Mouse (Mus musculus) CD4-positive, CD25-positive, alpha-beta regulatory T cell, adult 4 months (primary cell): ENCODE data around the gene Hspb3. TPM values are rescaled to one million over a fixed set of nuclear protein-coding genes. Genes with fewer than 3 reads are reported as not detected.
A peak's percentile ranks its signal among the peaks of the same experiment; 100 is the strongest.

Experiments
- ATAC-seq: one replicate; pipeline ENCODE4 v1.8.0; 2017
- polyA plus RNA-seq, 2 experiments: library from polyadenylated mRNA; unstranded; fragments of 100-300 nt; shearing (Covaris generic); gene quantifications; one replicate each; pipeline ENCODE4 v1.2.1; 2017

Hspb3 gene
- polyA plus RNA-seq: not detected

DNA sequence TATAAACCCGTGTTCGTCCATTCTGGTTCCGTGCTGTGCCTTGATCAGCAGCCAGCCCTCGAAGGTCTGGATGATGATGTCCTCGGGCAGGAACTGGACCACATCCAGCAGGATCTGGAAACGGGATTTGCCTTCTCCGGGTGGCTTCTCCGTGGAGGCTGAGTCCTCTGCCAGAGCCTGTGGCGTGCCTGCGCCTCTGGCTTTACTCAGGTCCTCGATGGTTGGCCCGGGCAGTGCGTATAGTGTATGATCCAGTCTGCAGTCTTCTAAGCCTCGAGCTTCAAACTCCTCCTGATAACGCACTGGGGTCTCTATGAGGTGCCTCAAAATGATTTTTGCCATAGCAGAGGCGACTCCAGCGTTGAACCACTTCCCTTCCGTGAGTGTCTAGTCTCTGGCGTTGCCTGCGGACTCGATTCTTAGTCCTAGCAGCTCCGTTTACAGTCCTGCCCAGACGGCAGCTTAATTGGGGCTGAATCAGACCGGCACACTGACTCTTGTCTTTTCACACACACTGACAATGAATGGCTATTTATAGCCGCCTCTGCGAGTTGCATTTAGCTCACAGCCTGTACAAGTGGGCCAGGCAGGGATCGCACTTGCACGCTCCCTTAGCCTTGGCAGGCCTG lies at the start of gene Hspb3:
Gene Hspb3, minus strand, starts transcription at position 526 of the 629 bp plus-strand sequence.
- no peak for ATAC-seq

DNA sequence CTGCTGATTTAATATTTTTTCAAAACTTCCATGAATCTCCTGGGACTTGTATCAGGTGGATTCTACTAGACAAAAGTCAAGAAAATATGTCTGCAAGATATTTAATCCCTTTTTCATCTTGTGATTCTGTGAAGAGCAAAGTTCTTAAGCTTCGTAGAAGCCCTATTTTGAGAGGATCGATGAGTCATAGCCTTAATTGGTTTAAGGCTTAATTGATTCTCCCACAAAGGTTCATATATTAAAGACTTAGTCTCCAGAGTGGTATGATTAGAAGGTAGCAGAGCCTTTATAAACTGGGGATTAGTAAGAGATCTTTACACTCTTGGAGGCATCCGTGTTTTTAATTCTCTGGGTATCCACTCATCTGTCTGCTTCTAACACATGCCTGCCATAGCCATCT lies 49.7 kb upstream of the Hspb3 start:
- ATAC-seq: no peak

DNA sequence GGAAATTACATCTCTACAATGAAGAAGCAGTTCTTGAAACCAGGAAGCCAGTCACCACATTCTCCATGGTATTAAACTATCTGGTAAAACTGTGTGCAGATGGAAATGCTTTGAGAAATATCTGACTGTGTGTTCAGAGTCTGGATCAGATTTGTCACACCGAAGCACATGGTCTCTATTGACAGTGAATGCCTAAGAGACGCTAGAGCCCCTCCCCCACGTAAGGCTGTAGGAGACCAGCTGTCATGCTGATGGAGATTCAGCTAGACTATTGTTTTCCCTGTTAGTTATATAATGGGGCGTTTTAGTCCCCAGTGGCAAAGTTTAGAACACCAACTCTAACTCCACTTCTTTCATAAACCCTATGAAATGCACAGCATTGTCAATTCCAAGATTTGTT lies 42.7 kb upstream of the Hspb3 start:
- ATAC-seq: no peak

DNA sequence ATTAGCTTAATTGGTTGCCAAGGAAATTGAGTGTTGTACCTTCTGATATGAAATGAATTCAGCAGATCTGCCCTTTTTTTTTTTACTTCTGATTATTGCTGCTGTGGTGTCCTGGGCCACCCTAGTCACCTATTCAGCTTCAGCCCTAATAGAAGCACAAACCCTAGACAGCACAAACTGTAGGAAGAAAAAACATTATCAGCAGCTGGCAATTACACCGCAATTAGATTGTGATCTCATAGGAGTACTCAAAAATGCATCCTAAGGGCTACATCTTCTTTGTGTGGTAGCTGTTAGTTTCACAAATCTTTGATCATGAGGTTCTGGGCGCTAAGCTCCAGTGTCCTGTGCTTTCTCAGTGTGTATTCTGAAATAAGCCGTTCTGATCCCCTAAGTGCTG lies 37.7 kb upstream of the Hspb3 start:
- ATAC-seq: no peak

DNA sequence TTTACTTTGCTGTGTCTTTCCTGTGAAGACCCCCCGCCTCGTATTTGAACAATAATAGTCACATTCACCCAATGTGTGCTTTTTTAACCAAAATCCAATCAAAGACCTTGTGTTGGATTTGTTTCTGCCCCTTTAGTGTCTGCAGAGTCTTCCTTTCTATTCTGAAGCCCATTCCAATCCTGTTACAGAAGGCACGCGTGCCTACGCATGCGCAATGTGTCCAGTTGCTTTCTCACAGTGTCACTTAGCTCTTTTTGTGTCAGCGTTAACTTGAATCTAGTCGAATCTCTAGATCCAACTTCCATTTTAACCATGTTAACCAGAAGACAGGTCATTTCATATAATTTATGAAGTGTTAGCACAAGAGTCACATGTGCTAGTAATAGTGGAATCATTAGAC lies 36.5 kb upstream of the Hspb3 start:
- ATAC-seq: no peak

DNA sequence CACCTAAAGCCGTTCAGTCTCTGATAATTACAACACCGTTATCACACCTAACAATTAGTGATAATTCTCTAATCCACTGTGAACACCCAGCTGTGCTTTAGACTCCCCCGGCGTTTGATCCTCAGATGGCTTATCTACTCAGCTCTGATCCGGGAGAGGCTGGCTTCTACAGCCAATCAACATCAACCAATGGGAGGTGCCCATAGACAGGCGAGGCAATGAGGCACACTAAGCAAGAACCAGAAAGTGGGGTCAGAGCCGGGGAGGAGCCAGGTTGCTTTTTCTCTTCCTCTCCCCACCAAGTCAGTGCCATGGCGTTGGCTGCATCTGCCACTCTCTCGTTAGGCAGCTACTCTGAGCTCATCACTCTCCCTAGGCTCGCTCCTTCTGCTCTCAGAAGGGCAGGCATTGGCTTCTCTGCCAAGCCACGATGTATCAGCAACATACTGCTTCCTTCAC lies 36.0 kb upstream of the Hspb3 start:
- no peak for ATAC-seq

DNA sequence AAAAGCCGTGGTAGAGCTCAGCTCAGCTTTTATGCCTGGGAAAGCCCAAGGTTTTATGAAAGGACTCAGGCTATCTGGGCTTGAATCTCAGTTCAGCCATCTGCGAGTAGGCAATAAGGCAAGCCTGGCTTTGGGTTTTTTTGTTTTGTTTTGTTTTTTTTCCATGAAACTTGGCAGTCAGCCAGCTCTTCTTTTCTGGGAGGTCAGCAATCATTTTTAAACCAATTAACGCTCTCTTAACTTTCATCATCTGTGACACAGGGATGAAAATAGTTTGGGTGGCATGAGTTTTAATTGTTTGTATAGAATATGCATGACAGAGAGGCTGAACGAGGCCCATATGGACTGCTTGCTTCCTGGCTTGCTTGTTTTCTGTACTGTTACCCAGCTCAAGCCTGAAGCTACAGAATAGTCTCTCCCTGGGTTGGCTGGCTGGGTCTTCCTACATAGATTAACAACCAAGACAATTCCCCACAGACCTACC lies 33.4 kb upstream of the Hspb3 start:
- ATAC-seq: no peak

DNA sequence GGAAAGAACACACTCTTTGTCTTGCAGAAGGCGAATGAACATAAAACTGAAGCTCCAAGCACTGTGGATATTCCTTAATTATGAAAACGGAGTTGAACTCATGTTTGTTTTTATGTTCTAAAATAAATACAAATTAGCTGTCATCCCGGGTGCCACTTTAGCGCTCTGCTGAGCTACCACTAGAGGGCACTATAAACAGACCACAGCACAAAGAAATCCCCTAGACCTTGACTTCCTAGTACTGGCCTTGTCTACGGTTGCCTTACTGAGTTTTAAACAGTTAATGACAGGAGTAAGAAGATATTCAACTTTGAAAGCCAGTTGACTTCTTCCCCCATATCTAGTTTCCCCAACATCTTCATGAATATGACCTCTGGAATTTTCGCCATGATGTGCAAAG lies 29.9 kb upstream of the Hspb3 start:
- peak; percentile 83 for ATAC-seq

DNA sequence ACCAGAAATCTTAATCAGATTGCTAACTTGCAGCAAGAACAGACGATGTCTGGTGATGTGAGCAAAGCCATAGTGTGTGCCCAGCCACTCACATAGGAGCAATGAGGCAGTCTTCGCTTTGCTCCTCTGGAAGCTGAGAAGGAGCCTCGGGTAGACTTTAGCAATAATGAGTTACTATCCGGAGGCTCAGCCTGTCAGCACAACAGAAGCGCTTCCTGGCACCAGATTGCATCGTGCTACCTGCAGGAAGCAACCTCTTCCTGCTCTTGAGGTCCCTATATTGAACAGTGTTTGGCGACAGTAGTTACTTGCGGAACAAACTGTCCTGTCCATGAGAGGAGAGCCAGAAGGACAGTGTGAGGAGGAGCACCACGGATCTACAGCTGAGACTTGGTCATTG lies 28.2 kb upstream of the Hspb3 start:
- no peak for ATAC-seq

DNA sequence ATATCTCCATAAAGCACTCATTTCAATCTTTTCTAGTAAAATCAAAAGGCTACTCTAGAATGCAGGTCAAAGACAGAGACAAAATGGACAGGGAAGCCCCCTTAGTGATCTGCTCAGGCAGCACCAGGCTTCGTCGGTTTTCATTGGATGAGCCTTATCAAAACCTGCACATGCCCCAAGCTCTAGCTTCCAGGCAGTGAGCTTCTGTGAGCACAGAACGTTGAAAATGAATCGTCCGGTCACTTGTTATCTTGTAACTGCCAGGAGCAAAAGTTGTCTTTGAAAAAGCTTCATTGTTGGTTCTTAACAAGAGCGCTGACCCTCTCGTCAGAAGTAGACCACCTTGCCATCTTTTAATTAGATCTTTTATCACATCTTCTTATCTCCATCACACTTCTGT lies 26.4 kb upstream of the Hspb3 start:
- no peak for ATAC-seq

DNA sequence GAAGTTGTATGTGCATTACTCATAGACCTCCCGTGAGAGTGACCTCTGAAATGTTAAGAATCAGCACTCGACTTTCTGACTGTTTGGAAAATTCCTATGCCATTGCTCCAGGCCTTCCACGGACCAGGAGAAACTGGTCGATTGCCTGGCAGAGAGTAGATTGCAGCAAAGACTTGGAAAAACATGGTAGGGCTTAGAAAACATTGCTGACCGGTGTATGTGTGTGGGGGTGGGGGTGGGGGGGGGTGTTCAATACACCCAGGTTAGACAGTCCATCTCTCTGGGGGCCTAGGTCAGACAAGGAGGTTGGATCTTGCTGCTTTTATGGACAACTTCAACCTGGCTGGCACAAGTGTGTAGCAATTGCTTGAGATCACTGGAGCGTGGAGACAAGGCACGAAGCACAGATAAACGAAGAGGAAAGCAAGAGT lies 23.2 kb upstream of the Hspb3 start:
- no peak for ATAC-seq

DNA sequence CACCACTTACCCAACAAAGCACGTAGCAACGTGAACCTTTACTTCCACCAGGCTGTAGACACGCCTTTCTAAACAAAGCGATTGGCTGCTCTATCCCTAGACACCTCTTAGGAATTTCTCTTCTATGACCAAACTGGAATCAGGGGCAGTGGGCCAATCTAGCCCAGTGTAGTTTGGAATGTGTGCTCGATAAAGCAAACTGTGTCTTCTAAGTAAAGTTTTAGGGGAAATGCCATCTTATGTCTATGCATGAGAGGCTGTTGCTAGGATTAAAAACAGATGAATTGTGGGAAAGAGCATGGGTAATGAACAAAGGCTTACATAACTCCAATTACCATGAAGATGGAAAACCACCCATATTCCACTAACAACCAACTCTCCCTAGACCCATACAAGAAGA lies 19.3 kb upstream of the Hspb3 start:
- no peak for ATAC-seq

DNA sequence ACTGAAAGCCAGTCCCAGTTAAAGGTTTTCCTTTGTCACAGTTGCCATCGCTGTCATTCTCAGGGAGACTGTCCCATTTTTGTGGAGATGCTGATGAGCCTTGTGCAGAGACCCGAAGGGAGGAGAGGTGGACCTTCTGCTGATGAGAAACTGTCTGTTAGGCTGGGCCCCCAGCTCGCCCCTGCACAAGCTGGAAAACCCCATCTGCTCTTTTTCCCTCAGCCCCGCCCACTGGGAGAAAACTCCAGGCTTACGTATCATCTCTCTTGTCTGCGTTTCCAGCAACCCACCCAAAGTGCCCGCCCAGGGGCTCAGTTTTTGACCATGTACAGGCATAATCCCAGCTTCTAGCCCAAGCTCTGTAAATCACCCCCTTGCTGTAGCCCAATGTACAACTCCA lies 17.2 kb upstream of the Hspb3 start:
- no peak for ATAC-seq

DNA sequence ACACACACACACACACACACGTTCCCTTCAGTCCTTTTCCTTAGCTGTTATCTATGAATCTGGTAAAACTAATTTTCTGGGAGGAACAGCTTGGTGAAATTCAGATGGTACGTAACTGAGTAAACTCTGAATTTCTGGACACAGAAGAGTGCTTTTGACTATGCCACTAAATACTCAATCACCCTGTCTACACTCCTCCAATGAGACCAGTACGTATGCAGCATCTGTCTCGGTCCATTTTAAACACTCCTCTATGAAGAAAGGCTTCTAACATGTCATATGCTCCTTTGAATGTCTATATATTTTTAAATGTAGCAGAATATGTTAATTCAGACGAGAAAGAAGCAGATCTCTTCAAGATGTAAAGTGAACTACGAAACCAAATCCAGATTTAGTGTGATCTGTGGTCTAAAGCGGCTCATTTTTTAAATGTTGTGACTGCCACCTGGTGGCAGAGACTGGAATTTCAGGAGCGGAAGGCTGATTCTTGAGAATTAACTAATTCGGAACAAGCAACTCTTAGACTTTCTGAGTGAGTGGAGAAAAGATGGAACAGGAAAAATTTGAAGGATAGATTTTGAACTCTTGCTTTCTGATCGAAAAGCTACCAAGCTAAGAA lies 6.1 kb upstream of the Hspb3 start:
- peak; percentile 75 for ATAC-seq

DNA sequence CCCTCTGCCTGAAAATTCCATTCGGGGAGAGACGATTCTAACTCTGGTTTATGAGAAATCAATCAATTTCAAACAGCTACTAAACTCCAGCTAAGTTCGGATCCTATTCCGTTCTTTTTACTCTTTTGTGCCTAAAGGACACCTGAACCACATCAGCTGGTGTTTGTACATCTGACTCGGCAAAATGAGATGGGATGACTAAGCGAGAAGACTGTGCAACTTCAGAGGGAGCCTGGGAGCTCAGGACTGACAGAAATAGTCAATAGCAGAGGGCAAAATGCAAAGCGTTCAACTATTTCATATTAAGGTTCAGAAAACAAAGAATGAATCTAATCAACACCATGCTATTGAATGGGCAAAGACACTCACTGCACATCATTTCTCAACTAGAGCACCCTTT lies 407 bp upstream of the Hspb3 start:
- ATAC-seq: no peak

DNA sequence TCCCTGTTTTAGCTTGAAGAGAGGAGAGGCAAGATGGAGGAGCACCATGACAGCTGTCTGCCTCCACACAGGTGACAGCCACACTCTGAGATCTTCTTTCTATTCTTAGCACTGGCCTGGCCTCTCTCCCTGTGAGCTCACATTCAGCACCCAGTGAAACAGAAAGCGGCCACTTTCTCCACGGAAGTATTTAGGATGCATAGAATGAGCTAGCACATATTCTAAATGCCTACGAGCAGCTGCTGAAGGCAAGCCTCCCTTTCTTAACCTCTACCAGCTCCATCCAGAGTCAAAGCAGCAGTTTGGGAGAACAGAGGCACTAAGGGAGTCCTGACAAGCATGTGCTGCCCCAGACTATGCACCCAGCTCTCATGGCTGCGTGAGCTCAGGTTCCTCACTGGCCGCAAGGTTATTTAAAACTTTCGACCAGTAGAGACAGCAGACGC lies 1.6 kb downstream of the Hspb3 start:
- no peak for ATAC-seq

DNA sequence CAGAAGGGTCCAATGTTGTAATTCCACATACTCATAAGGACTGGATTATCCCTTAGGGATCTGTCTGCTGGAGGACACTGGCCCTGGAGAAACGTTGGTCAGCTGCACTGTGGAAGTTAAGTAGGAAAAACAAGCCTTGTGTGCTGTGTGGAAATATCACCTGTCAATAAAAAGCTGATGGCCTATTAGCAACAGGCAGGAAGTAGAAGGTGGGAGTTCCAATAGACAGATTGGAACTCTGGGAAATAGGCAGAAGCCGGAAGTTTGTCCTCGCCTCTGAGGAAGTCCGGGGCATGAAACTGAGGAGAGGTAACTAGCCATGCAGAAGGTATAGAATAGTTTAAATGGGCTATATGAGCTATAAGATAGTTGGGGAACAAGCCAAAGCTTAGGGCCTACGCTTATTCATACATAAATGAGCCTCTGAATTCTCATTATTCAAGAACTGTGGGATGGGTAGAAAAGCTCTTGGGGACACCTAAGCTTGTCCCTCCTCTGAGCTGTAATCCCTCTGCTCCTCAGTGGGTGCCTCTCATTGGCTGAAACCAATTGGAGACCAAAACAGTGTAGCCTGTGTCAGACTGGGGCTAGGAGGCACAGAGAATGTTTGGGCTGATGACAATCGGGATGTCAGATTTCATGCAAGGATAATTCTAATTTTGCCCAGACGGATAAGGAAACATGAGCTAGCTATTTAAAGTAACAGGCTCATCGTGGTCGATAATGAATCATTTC lies 2.7 kb downstream of the Hspb3 start:
- ATAC-seq: no peak

DNA sequence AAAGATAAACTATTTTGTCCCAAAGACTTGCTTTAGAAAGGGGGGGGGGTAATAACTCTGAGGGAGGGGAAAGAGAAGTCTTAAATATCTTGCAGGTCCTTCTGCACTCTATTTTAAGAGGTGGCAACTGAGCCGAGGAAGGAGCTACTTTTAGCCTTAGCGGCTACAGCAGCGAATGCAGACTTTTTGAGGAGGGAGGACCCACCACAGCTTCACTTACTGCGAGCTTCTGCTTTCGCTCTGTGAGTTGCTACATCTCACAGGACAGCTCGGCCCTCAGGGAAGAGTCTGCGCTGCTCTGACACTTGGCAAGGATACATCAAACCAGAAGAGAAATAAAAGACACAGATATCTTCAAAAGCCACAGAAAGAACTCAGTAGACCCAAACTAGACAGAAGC lies 6.3 kb downstream of the Hspb3 start:
- ATAC-seq: no peak

DNA sequence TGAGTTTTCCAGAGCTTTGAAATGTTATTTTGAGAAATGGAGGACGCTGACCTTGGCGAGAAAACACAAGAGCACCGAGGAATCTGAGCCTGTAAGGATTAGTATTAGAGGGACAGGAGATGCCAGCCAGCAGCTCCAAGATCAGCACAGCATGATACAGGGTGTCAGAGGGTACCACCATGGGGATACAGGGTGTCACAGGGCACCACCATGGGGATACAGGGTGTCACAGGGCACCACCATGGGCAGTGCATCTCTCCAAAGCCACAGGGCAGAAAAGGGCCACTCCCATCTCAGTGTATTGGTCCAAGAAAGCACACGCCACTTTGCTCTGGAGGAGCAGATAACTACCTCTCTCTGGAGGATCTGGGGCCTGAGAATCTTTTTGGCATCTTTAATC lies 6.8 kb downstream of the Hspb3 start:
- no peak for ATAC-seq

DNA sequence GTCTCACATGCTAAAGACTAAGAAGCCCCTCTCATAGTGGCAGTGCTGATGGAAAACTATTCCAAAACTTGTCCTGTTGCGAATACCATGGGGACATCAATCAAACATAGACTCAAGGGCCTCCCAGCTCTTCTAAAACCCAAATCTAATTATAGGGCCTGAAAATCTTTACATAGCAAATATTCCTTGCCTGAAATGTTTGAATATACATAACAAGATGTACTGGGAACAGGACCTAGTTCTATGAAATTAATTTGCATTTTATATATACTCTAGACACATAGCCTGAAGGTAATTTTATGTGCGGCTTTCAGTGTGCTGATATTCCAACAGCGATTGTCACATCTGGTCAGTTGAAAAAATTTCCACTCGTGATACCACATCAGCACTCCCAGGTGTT lies 8.0 kb downstream of the Hspb3 start:
- ATAC-seq: no peak

DNA sequence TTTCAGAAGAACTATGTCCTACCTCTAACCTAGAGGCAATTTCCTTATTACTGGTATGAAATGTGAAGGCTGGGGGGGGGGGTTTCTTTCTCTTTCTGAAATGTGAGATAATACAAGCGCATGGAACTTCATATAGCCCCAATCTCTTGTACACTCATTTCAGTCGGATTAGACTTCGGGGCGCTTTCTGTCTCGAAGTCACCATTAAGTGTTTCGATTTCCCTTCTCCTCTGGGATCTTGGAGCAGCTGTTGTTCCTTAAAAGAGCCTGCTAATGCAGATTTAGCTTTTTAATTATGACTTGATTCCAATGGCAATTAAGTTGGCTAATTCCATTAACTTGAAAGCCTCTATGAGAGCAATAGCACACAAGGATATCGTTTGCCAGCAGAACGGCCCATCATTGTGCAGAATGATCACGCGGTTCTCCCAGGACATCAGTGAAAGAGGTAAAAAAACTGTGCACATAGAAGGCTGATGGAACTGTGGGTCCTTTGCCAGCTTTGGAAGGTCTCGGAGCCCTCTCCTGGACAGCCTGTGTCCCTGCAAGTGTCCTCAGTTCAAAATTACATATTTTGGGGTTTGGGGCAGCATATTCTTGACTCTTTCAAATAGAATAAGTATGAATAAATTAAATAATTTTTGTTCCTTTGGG lies 22.4 kb downstream of the Hspb3 start:
- ATAC-seq: no peak

DNA sequence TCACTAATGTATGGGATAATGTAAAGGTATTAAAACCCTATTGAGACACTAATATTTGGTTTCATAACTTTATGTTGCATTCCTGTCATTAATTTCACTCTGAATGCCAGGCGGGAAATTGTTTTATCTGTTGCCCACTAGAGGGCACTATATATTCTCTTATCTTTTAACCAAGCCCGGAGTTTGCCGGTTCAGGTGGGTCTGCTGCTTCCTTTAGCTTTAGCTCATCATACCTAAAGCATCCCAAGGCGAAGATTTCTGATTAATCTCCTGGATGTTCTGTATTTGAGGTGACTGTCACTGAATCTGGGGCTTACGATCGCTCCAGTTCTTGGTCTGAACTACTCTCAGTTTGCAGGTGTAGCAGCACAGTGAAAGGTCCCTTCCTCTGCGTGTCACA lies 24.6 kb downstream of the Hspb3 start:
- ATAC-seq: peak; percentile 52

DNA sequence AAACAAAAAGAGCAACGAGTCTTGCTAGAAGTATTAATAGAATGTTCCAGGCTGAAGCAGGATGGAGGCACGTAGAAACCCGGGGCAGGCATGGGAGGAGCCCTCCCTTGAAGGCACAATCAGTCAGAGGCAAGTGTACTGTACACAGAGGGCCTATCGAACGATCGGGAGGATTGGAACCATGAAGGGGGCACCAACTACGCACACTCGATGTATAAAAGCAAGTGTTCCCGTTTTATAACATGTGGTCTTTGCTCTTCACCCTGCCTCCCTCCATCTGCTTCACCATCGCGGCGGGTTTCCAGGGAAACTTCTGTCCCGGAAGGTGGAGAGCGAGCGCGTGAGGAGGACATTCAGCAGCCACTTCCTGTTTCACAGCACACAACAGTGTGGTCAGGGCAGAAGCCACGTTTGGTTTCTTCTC lies 27.7 kb downstream of the Hspb3 start:
- peak; percentile 75 for ATAC-seq
